Mouse (Mus musculus) liver, embryonic 14.5 days (tissue): ENCODE measurements at regions not wholly inside any gene's neighbourhood (a gene's known extent, or its start where the extent isn't known, plus 50 kb on each side); places are given as distances from the start of the nearest gene placed in this dataset.

Source experiments
- CTCF ChIP-seq: IDR thresholded peaks from 2 replicates; pipeline ENCODE4 v1.5.1; 2016; ENCODE audit warnings: antibody characterized with exemption, low read depth, control low read depth
- EP300 ChIP-seq: IDR thresholded peaks from 2 replicates; pipeline ENCODE4 v1.6.1; 2016; ENCODE audit warnings: antibody characterized with exemption, low read depth

GRCm38 (mm10) chr15:52161089-52161442 lies 1723.6 kb upstream of the Gm7489 start:
- TF ChIP-seq EP300 (no peak), CTCF (no peak)
